Mouse (Mus musculus): ENCODE data around the gene Tmem132c.

Gene Tmem132c

GRCm38 (mm10) chr5:127602996-127603395 is 361.4 kb downstream of the Tmem132c start:
- no peak for DNase-seq (ENCODE audit: low spot score)

GRCm38 (mm10) chr5:127607507-127607906 is 365.9 kb downstream of the Tmem132c start:
- no peak for DNase-seq (ENCODE audit: low spot score)

- no peak for DNase-seq (ENCODE audit: low spot score)
Observed at GRCm38 (mm10) chr5:127609191-127609714, 367.6 kb downstream of the Tmem132c start.

GRCm38 (mm10) chr5:127610787-127611509 is 369.3 kb downstream of the Tmem132c start:
- no peak for DNase-seq (ENCODE audit: low spot score)

- no peak for DNase-seq (ENCODE audit: low spot score)
Observed at GRCm38 (mm10) chr5:127611881-127612280, 370.3 kb downstream of the Tmem132c start.

GRCm38 (mm10) chr5:127612397-127612796 is 370.8 kb downstream of the Tmem132c start:
- DNase-seq (ENCODE audit: low spot score): no peak
